Mouse (Mus musculus) heart, embryonic 14.5 days (tissue): ENCODE measurements around the gene Pars2. TPM values are rescaled to one million over a fixed set of nuclear protein-coding genes. Genes with fewer than 3 reads are reported as not detected.

Experiments
- ATAC-seq: fragments of 200-750 bp; cut with Nextera tagmentation; 2 replicates; pipeline ENCODE4 v1.8.0; 2017; ENCODE audit warnings: low read depth, moderate TSS enrichment; ENCODE audit not compliant: insufficient number of reproducible peaks, insufficient read depth, low FRiP score
- H3K27ac ChIP-seq, 2 experiments: fragments of 200-500 bp in 1 of 2; fragments of 300-500 bp in 1 of 2; sonication (generic) in 1 of 2; replicated peaks in 1 of 2; 2 replicates each; pipeline ENCODE4 v1.5.1; 2012 to 2014; ENCODE audit warnings: low read depth in 2 of 2, low read length in 2 of 2, control low read depth in 1 of 2, mild to moderate bottlenecking in 1 of 2, mixed read lengths in 1 of 2; ENCODE audit not compliant: control insufficient read depth in 1 of 2, insufficient read depth in 1 of 2
- H3K27me3 ChIP-seq: fragments of 300-500 bp; sonication (generic); 2 replicates; pipeline ENCODE4 v1.6.1; 2014; ENCODE audit warnings: mild to moderate bottlenecking, low read length, control low read depth; ENCODE audit not compliant: control insufficient read depth, insufficient read depth
- H3K36me3 ChIP-seq: fragments of 300-500 bp; sonication (generic); 2 replicates; pipeline ENCODE4 v1.6.1; 2014; ENCODE audit warnings: mild to moderate bottlenecking, control low read depth, low read length, mixed read lengths; ENCODE audit not compliant: control insufficient read depth, insufficient read depth
- H3K4me1 ChIP-seq, 2 experiments: fragments of 200-500 bp in 1 of 2; fragments of 300-500 bp in 1 of 2; sonication (generic) in 1 of 2; 2 replicates each; pipeline ENCODE4 v1.6.1; 2012 to 2014; ENCODE audit warnings: low read length in 2 of 2, control low read depth in 1 of 2, mixed read lengths in 1 of 2; ENCODE audit not compliant: control insufficient read depth in 2 of 2, insufficient read depth in 2 of 2
- H3K4me2 ChIP-seq: fragments of 300-500 bp; sonication (generic); 2 replicates; pipeline ENCODE4 v1.6.1; 2014; ENCODE audit warnings: mild to moderate bottlenecking, low read length
- H3K4me3 ChIP-seq, 2 experiments: fragments of 200-500 bp in 1 of 2; fragments of 300-500 bp in 1 of 2; sonication (generic) in 1 of 2; 2 replicates each; pipeline ENCODE4 v1.5.1; 2012 to 2014; ENCODE audit warnings: low read length in 2 of 2, mild to moderate bottlenecking in 2 of 2, control low read depth in 1 of 2, low read depth in 1 of 2, moderate library complexity in 1 of 2; ENCODE audit not compliant: control insufficient read depth in 1 of 2, insufficient read depth in 1 of 2
- H3K9ac ChIP-seq: fragments of 300-500 bp; sonication (generic); 2 replicates; pipeline ENCODE4 v1.6.1; 2014; ENCODE audit warnings: mild to moderate bottlenecking, low read length
- H3K9me3 ChIP-seq: fragments of 300-500 bp; sonication (generic); 2 replicates; pipeline ENCODE4 v1.6.1; 2016; ENCODE audit warnings: low read length, control low read depth; ENCODE audit not compliant: control insufficient read depth
- WGBS: fragments of 180-500 bp; shearing (Covaris S2); extraction: QIAGEN DNeasy Blood & Tissue Kit; methylation state at CpG from one replicate; pipeline ENCODE4 v1.1.7; 2014; 5-methylcytosine and 5-hydroxymethylcytosine counted together
- polyA plus RNA-seq: library from polyadenylated mRNA; unstranded; fragments of >200 nt; fragmentation: Nextera tagmentation; extraction: Ambion mirVana; gene quantifications from 2 replicates; pipeline ENCODE4 v1.2.1, GENCODE M21; 2014

Gene Pars2
- polyA plus RNA-seq, 1 experiment from 2014 or later: 10.6 TPM

DNA sequence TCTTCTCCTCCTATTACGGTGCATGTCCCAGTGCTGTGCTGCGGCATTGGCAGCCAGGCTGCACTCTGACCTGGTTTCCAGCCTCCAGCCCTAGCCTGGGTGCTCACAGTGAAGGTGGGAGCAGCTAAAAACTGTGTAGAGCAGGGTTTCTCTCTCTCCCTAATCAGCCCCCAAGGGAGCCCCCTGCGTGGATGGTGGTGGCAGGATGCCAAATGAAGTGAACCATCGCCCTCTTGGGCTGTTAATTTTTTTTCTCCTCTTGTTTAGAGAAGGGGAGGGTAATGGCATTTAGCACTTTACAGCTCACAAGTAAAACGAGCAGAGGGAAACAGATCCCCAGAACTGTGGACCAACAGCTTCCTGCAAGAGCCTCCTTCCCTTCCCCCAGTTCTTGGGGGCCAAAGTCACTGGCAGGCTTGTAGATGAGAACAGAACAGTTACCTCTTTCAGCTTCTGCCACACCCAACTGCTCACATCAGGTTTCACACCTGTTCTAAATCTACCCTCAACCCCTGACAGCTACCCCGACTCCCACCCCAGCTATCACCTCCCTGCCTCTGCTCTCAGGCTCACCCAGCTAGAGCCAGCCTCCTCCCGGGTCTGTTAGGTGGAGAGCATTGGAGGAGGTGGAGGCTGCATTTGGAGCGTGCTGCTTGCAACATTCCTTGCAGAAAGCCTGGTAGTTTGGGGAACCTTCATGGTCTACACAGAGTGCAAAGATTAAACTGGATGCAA, 7.2 kb upstream of the Pars2 start:
- WGBS: 12% methylated on average over 8 of the region's 8 CpGs
- no peak overlapping the region for H3K9ac ChIP-seq
- H3K4me3 ChIP-seq: no peak overlapping the region
- no peaks in the 10 kb centered on the region for H3K9me3 ChIP-seq
- H3K27me3 ChIP-seq: peaks cover 14% of the 10 kb centered on the region
- no peak overlapping the region for H3K27ac ChIP-seq
- ATAC-seq: no peak; the same call in 1 of the 2 replicates
- H3K36me3 ChIP-seq: no peaks in the 10 kb centered on the region
- H3K4me2 ChIP-seq: no peak overlapping the region
- H3K4me1 ChIP-seq: peaks cover 8 to 9% of the 10 kb centered on the region in 2 experiments

DNA sequence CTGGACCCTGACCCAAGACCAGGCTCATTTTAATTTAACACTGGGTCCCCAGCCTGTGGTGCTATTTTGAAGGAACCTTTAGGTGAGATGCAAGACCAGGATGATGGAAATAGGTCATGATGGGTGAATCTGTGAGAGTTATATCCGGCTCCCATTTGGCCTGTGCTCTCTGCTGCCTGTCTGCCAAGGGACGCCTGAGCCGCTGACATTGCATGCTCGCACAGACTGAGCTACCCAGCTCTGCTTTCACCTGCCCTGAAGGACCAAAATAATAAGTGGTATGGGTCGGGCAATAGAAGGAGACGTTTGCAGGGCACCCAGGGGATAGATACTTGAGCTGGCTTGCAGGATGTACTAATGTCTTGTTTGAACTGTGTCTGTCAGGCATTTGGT, 6.7 kb upstream of the Pars2 start:
- Histone ChIP-seq H3K9ac (no peak overlapping the region), H3K36me3 (no peaks in the 10 kb centered on the region), H3K27ac (no peak overlapping the region), H3K9me3 (no peaks in the 10 kb centered on the region), H3K4me3 (no peak overlapping the region), H3K4me1 (peaks cover 8 to 9% of the 10 kb centered on the region in 2 experiments), H3K4me2 (no peak overlapping the region), H3K27me3 (peaks cover 14% of the 10 kb centered on the region)
- 61% methylated on average over 6 of the region's 6 CpGs for WGBS
- ATAC-seq: no peak

DNA sequence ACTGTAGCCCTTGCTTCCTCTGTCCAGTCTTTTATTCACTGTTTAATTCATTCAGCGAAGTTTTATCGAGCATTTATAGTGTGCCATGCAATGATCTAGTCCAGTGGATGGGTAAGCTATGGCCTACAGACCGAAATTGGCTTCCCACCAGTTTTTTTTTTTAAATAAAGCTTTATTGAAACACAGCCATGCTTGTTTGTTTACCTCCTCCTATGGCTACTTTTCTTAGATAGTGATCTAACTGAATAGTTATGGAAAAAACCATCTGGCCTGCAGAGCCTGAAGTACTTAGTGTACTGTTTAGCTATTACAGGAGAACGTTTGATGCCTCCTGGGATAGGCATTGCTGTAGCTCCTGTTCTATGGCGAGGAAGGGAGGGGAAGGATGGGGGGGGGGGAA, 5.1 kb upstream of the Pars2 start:
- no peak overlapping the region for H3K4me2 ChIP-seq
- H3K4me3 ChIP-seq: no peak overlapping the region
- WGBS: 61% methylated on average over 5 of the region's 5 CpGs
- H3K9ac ChIP-seq: no peak overlapping the region
- H3K36me3 ChIP-seq: no peaks in the 10 kb centered on the region
- ATAC-seq: no peak
- H3K9me3 ChIP-seq: no peaks in the 10 kb centered on the region
- peaks cover 8 to 9% of the 10 kb centered on the region in 2 experiments for H3K4me1 ChIP-seq
- H3K27ac ChIP-seq: no peak overlapping the region; a peak in 1 of 4 replicates
- H3K27me3 ChIP-seq: peaks cover 14% of the 10 kb centered on the region

DNA sequence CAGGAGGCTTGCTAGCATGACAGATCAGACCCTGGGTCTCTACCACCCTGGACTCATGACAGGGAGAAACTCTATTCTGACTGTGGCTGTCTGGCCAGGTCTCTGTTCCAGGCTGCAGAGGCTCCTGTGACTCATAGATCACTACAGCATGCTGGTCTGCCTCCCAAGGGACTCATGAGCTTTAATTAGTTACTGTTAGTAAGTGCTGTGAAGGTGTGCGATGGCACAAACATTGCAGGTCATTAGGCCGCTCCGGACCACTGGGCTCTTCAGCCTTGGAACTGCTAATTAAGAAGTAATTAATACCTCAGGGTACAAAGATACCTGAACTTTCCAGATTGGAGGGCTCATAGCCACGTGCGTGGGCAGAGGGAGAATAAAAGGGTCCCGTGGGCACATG, 3.7 kb upstream of the Pars2 start:
- Histone ChIP-seq H3K4me2 (no peak overlapping the region), H3K27me3 (peaks cover 14% of the 10 kb centered on the region), H3K9me3 (no peaks in the 10 kb centered on the region), H3K27ac (no peak overlapping the region), H3K9ac (no peak overlapping the region), H3K36me3 (no peaks in the 10 kb centered on the region), H3K4me3 (no peak overlapping the region), H3K4me1 (peaks cover 13 to 16% of the 10 kb centered on the region in 2 experiments)
- 84% methylated on average over 6 of the region's 6 CpGs for WGBS
- ATAC-seq: no peak

DNA sequence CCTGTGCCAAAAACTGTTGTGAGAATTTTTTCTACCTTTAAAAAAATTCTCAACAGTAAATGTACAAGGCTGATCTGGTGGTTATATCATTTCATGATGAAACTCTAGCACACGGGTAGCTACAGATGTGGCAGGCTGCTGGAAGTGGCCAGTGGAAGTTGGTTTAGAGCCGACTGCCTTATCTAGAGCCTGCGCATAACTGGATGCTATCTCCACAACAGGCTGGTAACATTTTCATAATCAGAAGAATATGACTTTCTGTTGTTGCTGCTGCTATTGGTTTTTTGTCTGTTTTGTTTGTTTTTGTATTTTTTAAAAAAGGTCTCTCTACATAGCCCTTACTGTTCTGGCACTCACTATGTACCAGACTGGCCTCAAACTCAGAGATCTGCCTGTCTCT, 1.7 kb downstream of the Pars2 start:
- H3K36me3 ChIP-seq: peaks cover 38% of the 10 kb centered on the region
- H3K9ac ChIP-seq: no peak overlapping the region
- no peaks in the 10 kb centered on the region for H3K9me3 ChIP-seq
- peaks cover 11% of the 10 kb centered on the region for H3K27me3 ChIP-seq
- H3K4me2 ChIP-seq: no peak overlapping the region
- 81% methylated on average over 3 of the region's 3 CpGs for WGBS
- H3K4me1 ChIP-seq: peaks cover 5 to 7% of the 10 kb centered on the region in 2 experiments
- ATAC-seq: no peak
- H3K27ac ChIP-seq: no peak overlapping the region
- H3K4me3 ChIP-seq: no peak overlapping the region

DNA sequence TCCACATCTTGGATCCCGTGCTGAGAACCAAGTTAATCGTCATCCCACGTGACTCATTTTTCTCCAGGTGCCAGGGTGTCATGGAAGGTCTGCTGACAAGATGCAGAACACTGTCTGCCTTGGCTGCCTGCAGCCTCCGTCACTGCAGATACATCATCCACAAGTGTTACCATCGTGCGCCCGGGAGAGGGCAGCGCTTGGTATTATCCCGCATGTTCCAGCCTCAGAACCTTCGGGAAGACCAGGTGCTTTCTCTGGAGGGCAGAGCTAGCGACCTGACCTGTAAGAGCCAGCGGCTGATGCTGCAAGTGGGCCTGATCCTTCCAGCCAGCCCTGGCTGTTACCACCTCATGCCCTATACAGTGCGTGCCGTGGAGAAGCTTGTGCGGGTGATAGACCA, 2.2 kb downstream of the Pars2 start:
- peaks cover 44% of the 10 kb centered on the region for H3K36me3 ChIP-seq
- 84% methylated on average over 15 of the region's 15 CpGs for WGBS
- no peak overlapping the region for H3K4me2 ChIP-seq
- H3K27me3 ChIP-seq: peaks cover 7% of the 10 kb centered on the region; the same call in 1 of the 2 replicates
- H3K9ac ChIP-seq: no peak overlapping the region
- peaks cover 5 to 7% of the 10 kb centered on the region in 2 experiments for H3K4me1 ChIP-seq
- ATAC-seq: no peak
- H3K27ac ChIP-seq: no peak overlapping the region
- H3K4me3 ChIP-seq: no peak overlapping the region
- H3K9me3 ChIP-seq: no peaks in the 10 kb centered on the region

DNA sequence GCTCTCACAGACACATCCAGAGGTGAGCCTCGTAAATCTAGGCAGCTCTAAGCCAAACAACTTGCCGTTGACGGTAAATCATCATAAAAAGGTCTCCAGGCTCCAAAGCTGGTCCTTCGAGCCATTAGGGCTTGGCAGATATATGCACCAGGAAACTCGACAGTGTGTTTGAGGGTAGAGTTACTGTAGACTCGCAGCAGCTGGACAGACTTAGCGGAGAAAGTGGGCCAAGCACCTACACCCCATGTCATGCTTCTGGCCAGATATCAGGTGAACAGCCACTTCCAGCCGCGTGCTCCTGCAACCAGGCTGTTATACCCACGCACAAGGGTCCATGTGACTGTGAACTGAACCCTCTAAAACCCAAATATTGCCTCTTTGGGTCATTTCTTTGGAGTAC, 4.8 kb downstream of the Pars2 start:
- H3K9ac ChIP-seq: no peak overlapping the region
- WGBS: 87% methylated on average over 10 of the region's 10 CpGs
- no peak overlapping the region for H3K27ac ChIP-seq
- H3K27me3 ChIP-seq: no peaks in the 10 kb centered on the region
- peaks cover 5 to 7% of the 10 kb centered on the region in 2 experiments for H3K4me1 ChIP-seq
- H3K9me3 ChIP-seq: no peaks in the 10 kb centered on the region
- H3K4me2 ChIP-seq: no peak overlapping the region
- H3K36me3 ChIP-seq: peaks cover 70% of the 10 kb centered on the region
- ATAC-seq: no peak
- H3K4me3 ChIP-seq: no peak overlapping the region

DNA sequence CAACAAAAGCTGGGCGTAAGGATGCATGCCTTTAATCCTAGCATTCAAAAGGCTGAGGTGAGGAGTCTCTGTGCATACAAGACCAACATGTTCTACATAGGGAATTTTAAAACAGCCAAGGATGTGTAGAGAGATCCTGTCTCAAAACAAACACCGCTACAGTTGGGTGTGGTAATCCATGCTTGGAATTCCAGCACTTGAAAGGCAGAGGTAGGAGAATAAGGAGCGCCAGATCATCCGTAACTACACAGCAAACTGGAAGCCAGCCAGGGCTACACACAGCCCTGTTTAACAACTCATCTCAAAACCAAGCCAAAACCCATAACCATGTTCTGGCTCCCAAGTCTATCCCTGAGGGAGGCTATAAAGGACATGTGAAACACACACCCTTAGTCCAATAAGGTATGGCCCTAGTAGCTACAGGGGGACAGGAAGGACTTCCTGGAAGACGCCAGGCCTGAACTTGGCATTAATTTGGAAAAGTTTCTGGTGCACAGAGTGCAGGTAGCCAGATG, 13.1 kb downstream of the Pars2 start:
- Histone ChIP-seq H3K4me1 (no peaks in the 10 kb centered on the region), H3K9me3 (no peaks in the 10 kb centered on the region), H3K36me3 (peaks cover 100% of the 10 kb centered on the region), H3K27ac (no peak overlapping the region), H3K9ac (no peak overlapping the region), H3K4me3 (no peak overlapping the region), H3K4me2 (no peak overlapping the region), H3K27me3 (no peaks in the 10 kb centered on the region)
- WGBS: 79% methylated on average over 5 of the region's 5 CpGs
- no peak for ATAC-seq
